Mouse (Mus musculus): Measurements from ENCODE around the gene Hdac4.

GRCm38 (mm10) chr1:92117597-92117996 lies 77.9 kb downstream of the Hdac4 start:
- TF ChIP-seq POLR2A (IDR thresholded peaks at IDR 0.05; ENCODE audit: borderline replicate concordance, control insufficient read depth, low read depth, low read length) = no peak
- no peak for TF ChIP-seq CTCF (IDR thresholded peaks at IDR 0.05; ENCODE audit: control insufficient read depth, insufficient read depth, low read length)

Data from bone marrow, adult 2 months (tissue).